Mouse (Mus musculus) thymus, adult 18-20 months (tissue): ENCODE data around the gene Gpr165.

ENCODE experiments used
- DNase-seq, 2 experiments: peaks; one replicate each; pipeline ENCODE4 v3.0.0; 2022; ENCODE audit warnings: mixed read lengths in 2 of 2

Gpr165 gene

GRCm38 (mm10) chrX:96712907-96713774 lies at the start of gene Gpr165:
Gpr165 (plus strand) TSS chrX:96713441.
- no peak for DNase-seq

- DNase-seq: no peak
Measured at GRCm38 (mm10) chrX:96674871-96675270, 38.4 kb upstream of the Gpr165 start.
